Mouse (Mus musculus) liver, embryonic 14.5 days (tissue): ENCODE data around the gene Ccdc171.

Experiments
- CTCF ChIP-seq: IDR thresholded peaks from 2 replicates; pipeline ENCODE4 v1.5.1; 2016; ENCODE audit warnings: antibody characterized with exemption, low read depth, control low read depth
- EP300 ChIP-seq: IDR thresholded peaks from 2 replicates; pipeline ENCODE4 v1.6.1; 2016; ENCODE audit warnings: antibody characterized with exemption, low read depth

- TF ChIP-seq CTCF: no peak
- TF ChIP-seq EP300: no peak
Measured at GRCm38 (mm10) chr4:83878236-83878635, 352.9 kb downstream of the Ccdc171 start.
